Mouse (Mus musculus): ENCODE measurements around the gene Rell1.

DNA sequence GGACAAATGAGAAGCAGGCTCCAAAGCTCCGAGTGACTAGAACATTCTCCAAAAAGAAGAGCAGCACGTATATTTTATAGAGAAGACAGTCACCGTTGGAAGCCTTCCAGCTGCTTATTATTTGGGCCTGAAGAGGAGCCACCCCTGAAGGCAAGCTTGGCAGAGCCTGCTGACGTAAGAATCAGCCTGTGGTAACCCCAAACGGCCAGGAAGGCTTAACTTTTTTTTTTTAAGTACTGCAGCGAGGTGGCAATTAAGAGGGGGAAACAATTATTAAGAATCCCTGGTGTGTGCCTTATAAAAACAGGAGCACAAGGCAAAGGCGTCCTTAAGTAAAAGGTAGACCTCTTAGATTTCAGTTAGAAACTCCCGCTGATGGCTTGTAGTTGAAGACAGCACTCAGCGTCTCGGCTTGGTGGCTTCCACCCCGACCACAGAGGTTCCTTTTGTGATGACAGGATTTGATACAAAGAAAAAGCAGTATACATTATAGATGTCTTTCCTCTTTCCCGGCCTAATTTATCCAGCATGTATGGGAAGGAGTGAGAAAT, 1.0 kb downstream of the Rell1 start:
- TF ChIP-seq CTCF (IDR thresholded peaks at IDR 0.05; ENCODE audit: low read depth, low read length) (no peak), POLR2A (IDR thresholded peaks at IDR 0.05; ENCODE audit: extremely low read depth, insufficient read depth, low read length) (no peak)
